Mouse (Mus musculus): ENCODE data around the gene Tnfrsf8.
A peak's percentile ranks its signal among the peaks of the same experiment; 100 is the strongest.
"Not testable (repeated sequence)": the region's sequence is repeated elsewhere in the genome, so short reads cannot be mapped to it uniquely, and the experiment has no call there.

The Tnfrsf8 gene

DNA sequence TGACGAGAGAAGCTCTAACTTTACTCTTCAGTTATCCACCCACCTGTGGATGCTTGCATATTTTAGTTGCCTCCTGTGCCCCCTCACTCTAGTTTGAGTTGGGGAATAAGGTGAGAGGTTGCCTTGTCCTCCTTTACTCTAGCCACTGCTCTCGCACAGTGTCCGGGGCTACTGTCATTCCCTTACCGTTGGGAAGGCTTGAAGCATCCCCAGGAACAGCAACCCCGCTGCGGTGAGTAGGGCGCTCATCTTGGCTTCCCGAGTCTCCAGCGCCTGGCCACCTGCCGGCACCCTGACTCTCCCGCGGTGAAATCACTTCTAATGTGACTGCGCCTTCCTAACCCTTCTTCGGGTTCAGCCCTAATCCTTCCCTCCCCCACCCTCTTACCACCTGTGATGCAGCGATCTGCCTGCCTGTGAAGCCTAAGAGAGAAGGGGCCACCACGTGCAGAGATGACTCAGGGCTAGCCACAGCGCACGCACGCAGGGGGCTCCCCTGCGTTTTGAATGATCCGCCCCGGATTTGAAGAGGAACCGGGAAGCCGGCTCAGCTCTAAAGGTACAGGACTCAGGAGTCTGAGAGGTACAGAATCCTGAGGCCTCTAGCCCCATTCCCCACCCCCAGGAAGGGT is at the start of gene Tnfrsf8:
Gene Tnfrsf8 (minus strand): TSS at position 329 of the 632 bp plus-strand sequence.
- DNase-seq (ENCODE audit: low read depth), result peak; percentile 9

DNA sequence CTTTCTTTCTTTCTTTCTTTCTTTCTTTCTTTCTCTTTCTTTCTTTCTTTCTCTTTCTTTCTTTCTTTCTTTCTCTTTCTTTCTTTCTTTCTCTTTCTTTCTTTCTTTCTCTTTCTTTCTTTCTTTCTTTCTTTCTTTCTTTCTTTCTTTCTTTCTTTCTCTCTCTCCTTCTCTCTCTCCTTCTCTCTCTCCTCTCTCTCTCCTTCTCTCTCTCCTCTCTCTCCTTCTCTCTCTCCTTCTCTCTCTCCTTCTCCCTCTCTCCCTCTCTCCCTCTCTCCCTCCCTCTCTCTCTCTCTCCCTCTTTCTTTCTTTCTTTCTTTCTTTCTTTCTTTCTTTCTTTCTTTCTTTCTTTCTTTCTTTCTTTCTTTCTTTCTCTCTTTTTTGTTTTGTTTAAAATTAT is 46.7 kb upstream of the Tnfrsf8 start:
- not testable (repeated sequence) for DNase-seq (ENCODE audit: low read depth)

DNA sequence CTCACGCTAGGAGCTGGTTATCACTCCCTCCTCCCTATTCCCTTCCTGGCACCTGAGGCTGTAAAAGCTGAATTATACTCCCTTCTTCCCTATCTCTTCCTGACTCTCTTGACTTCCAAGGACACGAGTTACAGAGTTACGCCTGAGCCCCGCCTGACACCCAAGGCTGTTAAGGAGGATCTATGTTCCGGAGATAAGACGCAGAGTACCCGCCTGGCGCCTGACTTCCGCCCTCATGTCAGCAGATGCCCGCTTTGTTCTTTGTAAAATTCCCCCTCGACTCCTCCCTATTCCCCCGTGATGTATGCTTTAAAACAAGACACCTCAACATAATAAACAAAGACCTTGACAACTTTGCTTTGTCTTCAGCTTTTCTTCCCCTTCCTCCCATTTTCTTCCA is 46.1 kb upstream of the Tnfrsf8 start:
- no peak for DNase-seq (ENCODE audit: low read depth)

DNA sequence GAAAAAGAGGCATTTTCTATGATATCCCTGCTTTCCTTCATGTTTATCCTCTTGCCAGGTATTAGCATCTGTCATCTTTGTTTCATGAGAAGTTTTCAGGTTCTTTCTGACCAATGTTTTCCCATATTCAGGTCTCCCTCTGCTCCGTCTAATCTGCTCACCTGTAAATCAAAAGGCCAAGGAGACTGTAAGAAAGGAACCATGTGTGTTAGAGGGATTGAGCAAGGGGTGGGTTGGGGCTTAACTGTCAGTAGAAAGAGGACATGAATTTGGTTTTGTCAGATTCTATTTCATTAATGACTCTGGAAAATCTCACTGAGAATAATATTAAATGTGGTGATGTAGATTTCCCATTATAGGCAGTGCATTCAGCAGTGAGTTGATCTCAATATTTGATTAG is 45.6 kb upstream of the Tnfrsf8 start:
- no peak for DNase-seq (ENCODE audit: low read depth)

DNA sequence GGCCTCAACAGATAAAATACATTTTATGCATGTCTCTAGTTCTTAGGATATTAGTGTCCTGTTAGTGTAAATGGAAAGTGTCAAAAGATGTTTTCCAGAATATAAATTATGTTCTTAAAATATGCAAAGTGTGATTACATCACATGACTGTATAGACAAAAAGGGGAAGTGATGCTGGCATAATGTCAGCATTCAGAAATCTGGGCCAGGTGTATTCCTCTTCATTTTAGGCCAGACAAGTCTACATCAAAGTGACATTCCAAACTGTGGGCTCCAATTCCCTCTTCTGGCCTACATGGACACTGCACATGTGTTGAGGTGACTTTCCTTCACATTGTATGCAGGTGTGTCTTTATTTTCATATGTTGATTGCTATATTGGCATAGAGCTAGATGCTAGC is 41.3 kb upstream of the Tnfrsf8 start:
- no peak for DNase-seq (ENCODE audit: low read depth)

DNA sequence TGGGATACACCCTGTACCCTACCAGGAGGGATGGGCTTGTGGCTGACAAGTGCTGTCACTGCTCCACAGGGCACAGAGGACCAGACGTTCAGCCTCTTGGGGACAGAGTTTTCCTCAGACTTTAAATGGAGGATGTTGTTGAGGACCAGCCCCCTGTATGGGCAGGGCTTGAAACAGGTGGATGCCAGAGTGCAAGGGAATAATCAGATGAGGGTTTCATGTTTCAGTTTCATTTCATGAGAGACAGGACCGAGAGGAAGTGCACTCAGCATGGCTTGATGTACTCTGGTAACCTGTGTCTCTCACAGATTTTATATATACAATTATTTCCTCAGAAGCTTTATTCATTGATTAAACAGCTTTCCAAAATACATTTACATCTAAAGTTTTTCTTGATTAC is 38.9 kb upstream of the Tnfrsf8 start:
- no peak for DNase-seq (ENCODE audit: low read depth)

DNA sequence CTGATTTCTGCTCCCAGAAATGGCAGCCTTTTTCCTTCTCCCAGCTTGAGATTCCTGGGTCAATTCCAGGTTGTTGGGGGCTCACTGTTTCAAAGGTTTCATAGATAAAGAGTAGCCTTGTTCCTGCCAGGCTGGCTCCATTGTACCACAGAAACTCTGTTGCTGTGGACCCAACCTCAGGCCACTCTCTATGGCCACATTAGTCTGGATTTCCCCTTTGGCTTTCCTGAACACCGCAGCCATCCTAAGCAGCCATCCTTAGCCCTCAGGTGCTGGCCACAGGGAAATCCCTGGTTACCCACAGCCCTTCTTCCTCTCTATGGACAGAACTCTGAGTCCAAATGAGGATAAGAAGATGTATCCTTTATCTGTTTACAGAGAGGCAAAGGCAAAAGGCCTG is 30.0 kb upstream of the Tnfrsf8 start:
- no peak for DNase-seq (ENCODE audit: low read depth)

DNA sequence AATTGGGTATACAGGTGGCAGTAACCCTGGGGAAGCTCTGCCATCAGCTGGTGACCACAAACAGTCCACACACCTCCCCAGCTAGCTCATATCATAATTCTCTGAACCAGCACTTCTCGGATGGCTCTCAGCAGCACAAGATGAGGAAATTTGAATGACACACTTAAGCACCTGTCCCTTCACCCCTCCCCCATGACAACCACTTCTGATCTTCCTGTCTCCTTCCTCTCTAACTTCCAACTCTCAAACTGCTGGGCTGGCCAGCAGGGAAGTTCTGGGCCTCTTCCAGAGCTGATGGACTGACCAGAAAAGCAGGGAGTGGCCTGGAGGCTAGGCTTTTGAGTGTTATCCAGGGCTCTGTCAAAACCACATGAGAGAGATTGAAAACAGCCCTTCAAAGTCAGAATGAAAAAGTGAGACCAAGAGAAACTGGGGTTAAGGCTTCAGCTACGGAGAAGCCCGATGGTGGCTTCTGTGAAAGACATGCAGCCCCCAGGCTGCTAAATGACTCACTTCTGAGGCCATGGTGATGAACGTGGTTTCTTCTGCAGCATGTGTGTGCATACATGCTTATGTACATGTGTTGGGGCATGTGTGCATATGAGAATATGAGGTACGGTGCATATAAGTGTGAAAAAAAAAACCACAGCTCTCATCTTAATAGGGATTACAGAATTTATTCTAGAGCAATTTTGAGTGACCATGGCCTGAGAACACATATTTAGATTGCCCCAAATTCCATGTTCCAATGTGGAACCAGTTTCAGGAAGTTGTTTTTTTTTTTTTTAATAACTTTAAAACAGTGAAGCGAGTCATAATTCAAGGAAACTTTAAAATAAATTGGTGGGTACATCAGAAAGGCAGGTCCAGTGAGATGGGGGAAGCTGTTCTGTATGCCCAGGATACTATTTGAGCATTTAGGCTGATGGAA is 27.2 kb upstream of the Tnfrsf8 start:
- DNase-seq (ENCODE audit: low read depth), result no peak

DNA sequence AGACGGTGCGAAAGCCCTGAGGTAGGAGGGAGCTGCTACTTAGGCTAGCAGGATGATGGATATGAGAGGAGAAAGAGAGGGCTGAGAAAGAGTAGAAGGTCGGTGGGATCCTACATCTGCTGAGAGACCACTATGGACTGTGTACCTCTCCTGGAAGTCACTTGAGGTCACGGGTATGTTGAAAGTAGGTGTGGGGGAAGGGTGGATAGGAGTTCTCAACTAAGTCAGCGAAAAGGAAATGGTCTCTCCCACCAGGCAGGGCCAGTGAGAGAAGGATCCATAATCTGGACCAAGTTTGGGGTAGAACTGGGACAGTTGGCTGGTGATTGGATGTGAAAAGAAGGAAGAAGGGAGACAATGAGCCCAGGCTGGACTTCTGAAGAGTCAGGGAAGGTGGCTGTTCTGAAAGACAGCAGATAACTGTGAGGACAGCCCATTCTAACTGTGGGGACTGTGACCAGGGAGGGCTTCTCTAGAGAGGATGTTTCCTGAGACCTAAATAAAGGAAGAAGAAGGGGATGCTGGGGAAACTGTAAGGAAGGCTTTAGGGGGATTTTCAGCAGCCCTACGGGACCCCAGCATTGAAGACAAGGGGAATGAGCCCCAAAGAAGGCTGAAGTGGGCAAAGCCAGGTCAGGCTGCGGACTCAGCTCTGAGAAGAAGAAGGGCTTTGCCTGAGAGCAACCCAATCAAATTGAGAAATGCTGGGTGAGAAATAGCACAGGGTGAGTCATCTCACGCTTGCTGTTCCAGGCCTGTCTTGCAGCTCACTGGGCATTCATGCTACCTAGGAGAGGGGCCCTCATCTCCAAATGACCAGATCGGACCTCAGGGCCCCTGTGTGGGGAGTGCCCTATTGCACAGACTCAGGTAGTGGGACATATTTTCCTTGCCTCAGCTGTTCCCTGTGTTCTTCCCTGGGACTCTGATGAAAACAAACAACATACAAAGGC is 23.2 kb upstream of the Tnfrsf8 start:
- DNase-seq (ENCODE audit: low read depth), result no peak

DNA sequence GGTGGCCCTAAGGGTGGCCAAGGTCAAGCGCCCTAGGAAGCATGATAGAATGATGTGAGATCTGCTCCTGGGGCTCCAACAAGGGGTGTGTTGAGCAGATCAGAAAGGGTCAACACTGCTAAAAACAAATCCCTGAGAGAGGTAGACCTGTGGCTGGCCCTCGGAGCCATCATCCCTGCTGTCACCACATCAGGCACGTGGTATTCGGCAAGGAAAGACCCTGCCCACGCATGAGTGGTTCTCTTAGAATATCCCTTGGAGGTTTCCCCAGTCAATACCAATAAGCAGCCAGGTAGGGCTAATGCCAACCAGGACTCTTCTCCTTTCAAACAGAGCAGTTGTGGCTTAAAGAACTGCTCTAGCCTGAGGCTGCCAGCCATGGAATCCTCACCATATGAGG is 21.6 kb upstream of the Tnfrsf8 start:
- DNase-seq (ENCODE audit: low read depth), result no peak

DNA sequence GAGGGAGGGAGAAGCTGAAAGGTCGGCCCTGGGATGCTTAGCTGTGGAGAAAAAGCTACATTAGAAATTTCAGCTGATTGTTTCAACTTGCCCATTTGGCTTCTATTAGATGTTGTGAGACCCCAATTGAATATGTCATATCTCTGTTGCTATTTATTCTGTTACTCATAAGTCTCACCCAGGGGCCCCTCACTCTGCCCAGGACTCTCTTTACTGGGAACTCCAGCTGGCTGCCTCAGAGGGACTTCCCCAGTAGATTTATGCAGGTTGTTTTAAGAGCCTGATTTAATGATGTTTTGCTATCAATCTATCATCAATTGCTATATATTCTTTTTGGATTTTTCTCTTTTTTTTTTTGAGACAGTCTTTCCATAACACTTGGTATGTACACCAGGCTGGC is 21.1 kb upstream of the Tnfrsf8 start:
- DNase-seq (ENCODE audit: low read depth), result no peak

DNA sequence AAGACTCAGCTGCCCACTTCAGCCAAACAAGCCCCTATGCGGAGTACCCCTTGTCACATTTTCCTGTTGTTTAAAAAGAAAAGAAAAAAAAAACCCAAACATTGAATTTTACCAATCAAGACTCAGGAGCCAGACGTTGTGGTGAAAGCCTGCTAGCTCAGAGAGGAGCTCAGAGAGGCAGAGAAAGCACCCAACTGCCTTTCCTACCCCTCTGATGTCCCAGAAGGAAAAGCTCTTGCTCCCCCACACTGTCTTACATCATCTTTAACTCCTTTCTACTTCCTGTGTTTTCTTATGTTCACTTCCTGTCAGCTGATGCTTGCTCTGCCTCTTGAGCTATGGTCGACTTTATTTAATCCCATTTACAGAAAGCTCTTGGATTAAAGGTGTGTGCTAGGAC is 8.7 kb upstream of the Tnfrsf8 start:
- no peak for DNase-seq (ENCODE audit: low read depth)

DNA sequence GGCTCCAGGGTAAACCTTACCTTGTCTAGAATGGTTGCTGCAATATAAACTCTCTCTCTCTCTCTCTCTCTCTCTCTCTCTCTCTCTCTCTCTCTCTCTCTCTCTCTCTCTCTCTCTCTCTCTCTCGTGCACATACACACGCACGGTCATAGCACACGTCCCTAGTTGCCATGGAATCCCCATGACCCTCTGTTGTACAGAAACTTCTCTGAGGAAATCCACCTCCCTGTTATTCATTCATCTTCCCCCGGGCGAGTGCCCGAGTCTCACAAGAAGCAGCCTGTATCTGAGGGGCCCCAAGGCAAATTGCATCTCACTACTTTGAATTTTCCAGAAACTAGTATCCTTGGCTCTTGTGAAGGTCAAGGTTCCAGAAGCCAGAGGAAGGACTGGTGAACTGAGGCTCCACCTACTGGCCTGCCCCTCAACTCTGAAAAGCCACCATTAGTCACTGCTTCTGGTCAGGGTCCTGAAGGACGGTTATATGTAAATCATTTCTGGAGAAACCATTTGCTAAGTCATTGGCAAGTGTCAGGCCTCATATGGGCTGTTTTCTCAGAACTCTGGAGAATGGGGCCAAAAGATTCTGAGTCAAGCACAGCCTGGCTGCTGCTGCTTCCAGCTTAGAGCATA is 8.1 kb upstream of the Tnfrsf8 start:
- DNase-seq (ENCODE audit: low read depth), result no peak

DNA sequence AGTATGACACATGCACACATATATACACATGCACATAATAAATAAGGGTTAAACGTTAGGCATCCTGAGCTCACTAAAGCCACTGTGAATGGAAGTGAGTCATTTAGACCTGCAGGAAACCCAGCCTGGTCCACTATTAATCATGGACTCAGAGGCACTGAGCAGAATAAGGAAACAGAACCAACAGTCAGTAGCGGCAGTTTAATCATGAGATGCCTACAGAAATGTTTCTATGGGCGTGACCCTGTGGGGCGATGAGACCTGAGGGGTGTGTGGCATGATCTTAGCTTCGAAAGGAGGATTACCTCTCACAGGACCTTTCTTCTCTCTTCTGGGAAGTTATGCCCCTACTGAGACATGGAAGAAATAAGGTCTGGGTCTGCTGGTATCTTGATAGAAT is 7.2 kb upstream of the Tnfrsf8 start:
- DNase-seq (ENCODE audit: low read depth), result no peak

DNA sequence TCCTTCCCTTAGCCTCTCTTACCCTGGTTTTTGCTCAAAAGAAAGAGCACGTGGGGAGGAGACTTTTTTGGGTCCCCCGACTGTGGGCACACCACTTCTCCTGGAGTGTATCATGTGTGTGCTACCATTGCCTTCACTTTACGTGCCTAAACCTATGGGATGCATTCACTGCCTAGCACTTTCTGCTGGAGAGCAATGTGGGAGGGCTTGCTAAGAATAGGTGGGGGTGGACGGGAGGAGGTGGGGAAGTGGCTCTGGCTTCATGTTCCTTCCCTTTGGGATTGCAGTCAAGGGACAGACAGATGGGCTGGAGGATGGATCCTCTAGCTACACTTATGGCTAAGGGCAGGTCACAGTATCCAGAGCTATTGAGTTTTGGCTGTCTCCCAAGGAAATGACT is 5.7 kb upstream of the Tnfrsf8 start:
- no peak for DNase-seq (ENCODE audit: low read depth)

DNA sequence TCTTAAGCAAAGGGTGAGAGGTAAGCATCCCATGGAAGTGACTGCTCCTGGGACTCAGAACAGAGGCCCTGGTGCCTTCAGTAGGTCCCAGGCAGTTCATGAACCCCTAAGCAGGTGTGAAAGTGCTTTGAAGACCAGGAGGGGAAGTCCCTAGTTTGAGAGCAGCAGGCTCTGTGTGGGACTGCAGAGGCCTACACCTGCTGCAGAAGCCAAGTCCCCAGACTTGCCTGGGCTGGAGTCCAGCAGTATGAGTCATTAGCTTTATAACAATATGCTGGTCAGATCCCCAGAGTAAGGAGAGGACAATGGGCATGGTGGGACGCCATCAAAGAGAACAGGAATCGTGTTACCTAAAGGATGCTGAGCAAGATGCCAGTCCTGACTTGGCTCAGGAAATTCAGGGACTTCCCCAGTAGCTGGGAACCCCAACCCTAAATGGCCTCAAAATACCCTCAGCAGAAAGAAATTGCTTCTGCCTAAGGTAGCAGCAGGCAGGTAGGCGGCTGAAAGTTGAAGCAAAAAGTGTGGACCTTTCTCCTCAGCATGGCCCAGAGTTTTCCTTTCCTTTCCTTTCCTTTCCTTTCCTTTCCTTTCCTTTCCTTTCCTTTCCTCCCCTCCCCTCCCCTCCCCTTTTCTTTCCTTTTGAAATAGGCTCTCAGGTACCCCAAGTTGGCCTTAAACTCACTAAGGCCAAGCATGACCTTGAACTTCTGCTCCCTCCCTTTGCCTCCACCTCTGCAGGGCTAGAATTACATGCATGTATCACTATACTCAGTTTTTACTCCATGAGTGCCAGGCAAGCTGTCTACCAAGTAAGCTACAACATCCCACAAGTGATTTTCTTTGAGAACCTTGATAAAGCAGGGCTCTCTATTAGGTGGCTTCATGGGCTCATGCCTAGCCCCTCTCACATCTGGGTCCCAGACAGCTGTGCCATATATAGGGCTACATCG is 4.6 kb upstream of the Tnfrsf8 start:
- DNase-seq (ENCODE audit: low read depth), result no peak

DNA sequence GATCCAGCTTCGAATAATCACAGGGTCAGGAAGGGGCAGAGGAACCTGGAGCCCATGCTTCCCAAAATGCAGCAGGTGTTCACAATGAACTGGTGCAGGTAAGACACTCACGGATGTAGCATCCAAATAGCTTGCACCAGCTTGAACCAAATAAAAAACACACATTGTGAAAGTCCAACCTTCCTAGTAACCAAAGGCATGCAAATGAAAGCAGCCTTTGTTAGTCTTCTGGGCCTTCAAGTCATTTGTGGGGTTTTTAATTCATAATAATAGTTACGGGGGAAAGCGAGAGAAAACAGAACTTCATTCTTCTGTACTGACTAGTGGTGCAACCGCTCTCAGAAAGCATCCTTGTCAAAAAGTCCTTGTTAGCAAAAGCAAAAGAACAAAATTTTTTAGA is 1.7 kb upstream of the Tnfrsf8 start:
- no peak for DNase-seq (ENCODE audit: low read depth)

DNA sequence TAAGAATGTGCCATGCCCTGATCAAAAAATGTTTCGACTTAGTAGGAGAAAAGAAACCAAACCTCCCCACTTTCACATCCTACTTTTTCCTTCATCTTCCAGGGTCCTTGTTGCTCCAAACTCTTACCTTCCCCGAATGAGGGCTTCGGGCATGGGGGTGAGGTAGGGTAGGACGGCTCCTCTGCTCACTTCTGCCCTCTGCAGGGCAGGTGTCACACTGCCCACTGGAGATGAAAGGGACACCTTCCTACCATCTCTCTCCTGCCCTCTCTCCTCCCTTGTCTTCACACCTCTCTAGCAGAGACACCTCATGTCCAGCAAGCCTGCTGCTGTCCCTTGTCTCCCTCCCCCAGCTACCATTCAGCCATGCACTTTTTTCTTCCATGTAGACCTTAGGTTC is 998 bp downstream of the Tnfrsf8 start:
- DNase-seq (ENCODE audit: low read depth), result no peak

DNA sequence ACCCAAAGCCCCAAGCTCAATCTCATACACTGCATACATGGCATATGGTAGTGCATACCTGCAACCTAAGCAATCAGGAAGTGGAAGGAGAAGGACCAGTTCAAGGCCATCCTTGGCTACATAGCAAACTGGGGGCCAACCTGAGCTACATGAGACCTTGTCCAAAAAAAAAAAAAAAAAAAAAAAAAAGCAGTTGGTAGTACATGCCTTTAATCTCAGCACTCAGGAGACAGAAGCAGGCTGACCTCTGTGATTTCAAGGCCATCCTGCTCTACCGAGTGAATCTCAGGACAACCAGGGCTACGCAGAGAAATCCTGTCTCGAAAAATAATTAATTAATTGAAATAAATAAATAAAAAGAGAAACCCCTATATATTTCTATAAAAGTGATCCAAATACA is 1.7 kb downstream of the Tnfrsf8 start:
- DNase-seq (ENCODE audit: low read depth), result no peak

DNA sequence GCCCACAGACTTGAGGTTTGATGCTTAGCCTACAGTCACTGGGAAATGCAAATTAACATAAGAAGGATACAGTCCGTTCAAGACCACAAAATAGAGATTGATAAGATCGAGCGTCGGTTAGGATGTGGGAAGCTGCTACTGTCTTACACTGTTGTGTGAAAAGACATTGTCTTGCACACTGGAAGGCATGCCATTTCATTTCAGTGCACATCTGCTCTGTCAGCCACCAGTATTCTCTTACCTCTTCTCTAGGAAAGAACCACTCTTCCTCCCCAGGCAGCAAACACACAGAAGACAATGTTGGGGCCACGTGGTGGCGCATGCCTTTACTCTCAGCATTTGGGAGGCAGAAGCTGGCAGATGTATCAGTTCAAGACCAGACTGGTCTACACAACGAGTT is 2.4 kb downstream of the Tnfrsf8 start:
- DNase-seq (ENCODE audit: low read depth), result no peak

DNA sequence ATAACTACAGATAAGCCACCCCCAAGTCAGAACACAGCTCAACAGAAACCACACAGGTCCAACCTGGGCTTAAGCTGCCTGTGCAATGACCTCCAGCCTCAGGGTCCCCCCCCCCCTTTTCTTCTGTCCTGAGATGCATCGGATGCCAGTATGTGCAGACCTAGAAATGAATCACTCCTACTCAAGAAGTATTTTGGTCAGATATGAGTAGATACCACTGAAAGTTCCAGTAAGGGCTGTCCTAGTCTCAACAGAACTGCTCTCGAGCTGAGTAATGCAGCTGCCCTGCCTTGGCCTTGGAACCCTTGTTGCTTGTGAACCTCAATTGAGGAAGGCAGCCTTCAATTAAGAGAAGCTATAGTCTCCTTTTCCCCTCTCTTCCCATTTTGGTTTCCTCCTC is 4.1 kb downstream of the Tnfrsf8 start:
- DNase-seq (ENCODE audit: low read depth), result no peak

Measured in c-Kit-positive CD71-negative TER-119-negative erythroid progenitor cells, embryonic 14.5 days (primary cell).